Mouse (Mus musculus) limb, embryonic 15.5 days (tissue): Measurements from ENCODE around the gene Emid1. TPM values are rescaled to one million over a fixed set of nuclear protein-coding genes. Genes with fewer than 3 reads are reported as not detected.

Experiments used
- ATAC-seq: fragments of 200-750 bp; cut with Nextera tagmentation; 2 replicates; pipeline ENCODE4 v1.8.0; 2017; ENCODE audit warnings: low read depth, moderate TSS enrichment; ENCODE audit not compliant: insufficient number of reproducible peaks, low FRiP score, low TSS enrichment
- H3K27ac ChIP-seq: fragments of 300-500 bp; sonication (generic); 2 replicates; pipeline ENCODE4 v1.5.1; 2015; ENCODE audit warnings: moderate library complexity, mild to moderate bottlenecking, inconsistent platforms
- H3K27me3 ChIP-seq: fragments of 300-500 bp; sonication (generic); 2 replicates; pipeline ENCODE4 v1.6.1; 2015; ENCODE audit warnings: inconsistent platforms
- H3K36me3 ChIP-seq: fragments of 300-500 bp; sonication (generic); 2 replicates; pipeline ENCODE4 v1.6.1; 2015; ENCODE audit warnings: inconsistent platforms
- H3K4me1 ChIP-seq: fragments of 300-500 bp; sonication (generic); 2 replicates; pipeline ENCODE4 v1.6.1; 2015; ENCODE audit warnings: inconsistent platforms
- H3K4me2 ChIP-seq: fragments of 300-500 bp; sonication (generic); 2 replicates; pipeline ENCODE4 v1.6.1; 2015; ENCODE audit warnings: mild to moderate bottlenecking, inconsistent platforms
- H3K4me3 ChIP-seq: fragments of 300-500 bp; sonication (generic); 2 replicates; pipeline ENCODE4 v1.5.1; 2015; ENCODE audit warnings: mild to moderate bottlenecking, inconsistent platforms
- H3K9ac ChIP-seq: fragments of 300-500 bp; sonication (generic); 2 replicates; pipeline ENCODE4 v1.6.1; 2015; ENCODE audit warnings: inconsistent platforms
- H3K9me3 ChIP-seq: fragments of 300-500 bp; sonication (generic); 2 replicates; pipeline ENCODE4 v1.6.1; 2016; ENCODE audit warnings: inconsistent platforms
- WGBS: fragments of 180-500 bp; shearing (Covaris S2); methylation state at CpG from one replicate; pipeline ENCODE4 v1.1.7; 2015; 5-methylcytosine and 5-hydroxymethylcytosine counted together
- polyA plus RNA-seq: library from polyadenylated mRNA; unstranded; fragments of >200 nt; fragmentation: Nextera tagmentation; extraction: Ambion mirVana; gene quantifications from 2 replicates; pipeline ENCODE4 v1.2.1, GENCODE M21; 2015

The Emid1 gene
- polyA plus RNA-seq, 1 experiment from 2014 or later = 39.1 TPM

- H3K36me3 ChIP-seq = no peaks in the 10 kb centered on the region
- peaks cover 26% of the 10 kb centered on the region for H3K4me1 ChIP-seq
- no peaks in the 10 kb centered on the region for H3K27me3 ChIP-seq
- no peaks in the 10 kb centered on the region for H3K9me3 ChIP-seq
- peak overlapping the region; percentile 38 for H3K27ac ChIP-seq
- no peak overlapping the region for H3K9ac ChIP-seq
- 45% methylated on average over 11 of the region's 11 CpGs for WGBS
- no peak overlapping the region for H3K4me3 ChIP-seq
- H3K4me2 ChIP-seq = no peak overlapping the region
- ATAC-seq = no peak
These were observed 16.1 kb downstream of the Emid1 start for GRCm38 (mm10) chr11:5135914-5136313.

GRCm38 (mm10) chr11:5132751-5133150 is 19.3 kb downstream of the Emid1 start:
- WGBS = 45% methylated on average over 4 of the region's 4 CpGs
- H3K4me2 ChIP-seq = no peak overlapping the region
- H3K9ac ChIP-seq = no peak overlapping the region
- no peaks in the 10 kb centered on the region for H3K27me3 ChIP-seq
- no peak overlapping the region for H3K27ac ChIP-seq
- no peak for ATAC-seq
- H3K4me1 ChIP-seq = peaks cover 21% of the 10 kb centered on the region
- no peaks in the 10 kb centered on the region for H3K9me3 ChIP-seq
- no peak overlapping the region for H3K4me3 ChIP-seq
- no peaks in the 10 kb centered on the region for H3K36me3 ChIP-seq

DNA sequence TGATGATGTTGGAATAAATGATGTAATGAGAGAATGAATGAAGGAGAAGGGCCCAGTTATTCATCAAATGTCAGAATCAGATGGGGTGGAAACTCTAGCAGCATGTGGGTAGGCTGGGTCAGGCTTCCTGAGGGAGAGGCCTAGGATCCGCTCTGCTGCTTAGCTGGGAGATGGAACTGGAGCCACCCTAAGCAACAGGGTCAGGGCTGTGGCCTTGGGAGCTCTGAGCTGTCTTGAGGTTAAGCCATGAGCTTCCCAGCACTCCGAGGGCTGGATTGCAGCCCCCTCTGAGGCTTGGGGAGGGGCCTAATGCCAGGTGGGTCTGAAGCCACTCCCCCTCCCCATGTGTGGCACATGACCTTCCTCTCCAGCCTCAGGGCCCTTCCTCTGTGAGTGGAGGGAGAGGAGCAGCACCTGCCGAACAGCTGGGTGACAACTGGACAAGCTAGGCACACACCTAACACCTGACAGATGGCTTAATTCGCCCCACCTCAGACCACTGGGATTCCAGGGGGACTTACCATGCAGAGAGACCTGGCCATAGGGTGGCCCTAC is 21.9 kb downstream of the Emid1 start:
- H3K4me2 ChIP-seq = no peak overlapping the region
- WGBS = 65% methylated on average over 4 of the region's 4 CpGs
- no peak for ATAC-seq
- no peak overlapping the region for H3K27ac ChIP-seq
- peaks cover 10% of the 10 kb centered on the region for H3K4me1 ChIP-seq
- no peak overlapping the region for H3K4me3 ChIP-seq
- no peak overlapping the region for H3K9ac ChIP-seq
- no peaks in the 10 kb centered on the region for H3K36me3 ChIP-seq
- H3K9me3 ChIP-seq = no peaks in the 10 kb centered on the region
- no peaks in the 10 kb centered on the region for H3K27me3 ChIP-seq

- no peak overlapping the region for H3K4me2 ChIP-seq
- H3K4me1 ChIP-seq = peaks cover 9% of the 10 kb centered on the region
- no peak overlapping the region for H3K4me3 ChIP-seq
- H3K27ac ChIP-seq = no peak overlapping the region
- ATAC-seq = no peak
- no peaks in the 10 kb centered on the region for H3K27me3 ChIP-seq
- no peak overlapping the region for H3K9ac ChIP-seq
- 39% methylated on average over 5 of the region's 5 CpGs for WGBS
- H3K36me3 ChIP-seq = no peaks in the 10 kb centered on the region
- no peaks in the 10 kb centered on the region for H3K9me3 ChIP-seq
These were observed 23.0 kb downstream of the Emid1 start for GRCm38 (mm10) chr11:5129035-5129480.

DNA sequence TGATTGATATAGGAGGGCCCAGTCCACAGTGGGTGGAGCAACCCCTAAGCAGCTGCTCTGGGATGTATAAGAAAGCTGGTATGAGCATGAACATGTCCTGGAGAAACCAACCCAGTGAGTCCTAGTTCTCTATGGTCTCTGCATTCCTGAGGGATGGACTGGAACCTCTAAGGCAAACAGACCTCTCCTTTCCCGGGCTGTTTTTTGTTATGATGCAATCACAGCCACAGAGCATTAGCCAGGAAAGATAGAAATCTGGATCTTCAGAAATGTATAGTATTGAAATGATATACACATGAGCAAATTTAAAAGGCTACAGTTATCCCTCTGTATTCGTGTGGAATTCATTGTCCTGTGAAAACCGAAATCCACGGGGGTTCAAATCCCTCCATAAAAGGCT is 26.3 kb downstream of the Emid1 start:
- Histone ChIP-seq H3K36me3 (no peaks in the 10 kb centered on the region), H3K27ac (no peak overlapping the region), H3K9me3 (no peaks in the 10 kb centered on the region), H3K9ac (no peak overlapping the region), H3K4me1 (peaks cover 9% of the 10 kb centered on the region), H3K4me3 (no peak overlapping the region), H3K4me2 (no peak overlapping the region), H3K27me3 (no peaks in the 10 kb centered on the region)
- no peak for ATAC-seq
- 66% methylated on average over 4 of the region's 4 CpGs for WGBS

- Histone ChIP-seq H3K27ac (no peak overlapping the region), H3K4me2 (no peak overlapping the region), H3K36me3 (no peaks in the 10 kb centered on the region), H3K27me3 (no peaks in the 10 kb centered on the region), H3K9ac (no peak overlapping the region), H3K4me3 (no peak overlapping the region), H3K9me3 (no peaks in the 10 kb centered on the region), H3K4me1 (peaks cover 6% of the 10 kb centered on the region)
- ATAC-seq = no peak
- 24% methylated on average over 13 of the region's 13 CpGs for WGBS
These were observed 37.0 kb downstream of the Emid1 start for GRCm38 (mm10) chr11:5114931-5115581.

GRCm38 (mm10) chr11:5113645-5114044 is 38.4 kb downstream of the Emid1 start:
- no peak for ATAC-seq
- no peaks in the 10 kb centered on the region for H3K36me3 ChIP-seq
- H3K4me3 ChIP-seq = no peak overlapping the region
- no peaks in the 10 kb centered on the region for H3K9me3 ChIP-seq
- H3K4me2 ChIP-seq = no peak overlapping the region
- no peak overlapping the region for H3K27ac ChIP-seq
- peaks cover 8% of the 10 kb centered on the region for H3K4me1 ChIP-seq
- WGBS = 74% methylated on average over 7 of the region's 7 CpGs
- H3K9ac ChIP-seq = no peak overlapping the region
- no peaks in the 10 kb centered on the region for H3K27me3 ChIP-seq

DNA sequence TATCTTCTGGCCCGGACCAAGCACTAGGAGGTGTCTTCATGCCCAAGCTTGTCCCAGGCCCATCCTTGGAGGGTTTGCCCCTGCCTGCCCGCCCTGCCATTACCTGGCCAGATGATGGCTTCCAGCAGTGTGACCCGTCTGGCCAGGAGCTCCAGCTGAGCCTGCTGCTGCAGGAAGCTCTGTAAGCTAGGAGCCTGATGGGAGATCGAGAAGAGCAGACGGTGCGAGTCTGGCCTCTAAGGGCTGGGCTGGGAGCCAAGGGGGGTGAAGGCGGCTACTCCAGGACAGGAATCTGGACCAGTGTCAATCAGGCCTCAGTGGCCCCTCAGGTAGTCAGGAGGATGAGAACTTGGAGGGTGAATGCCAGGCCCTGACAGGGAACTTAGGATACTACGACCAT is 42.6 kb downstream of the Emid1 start:
- Histone ChIP-seq H3K4me1 (peaks cover 2% of the 10 kb centered on the region; the same call in 1 of the 2 replicates), H3K27ac (no peak overlapping the region), H3K4me3 (no peak overlapping the region), H3K9ac (no peak overlapping the region), H3K36me3 (peaks cover 16% of the 10 kb centered on the region), H3K9me3 (no peaks in the 10 kb centered on the region), H3K27me3 (no peaks in the 10 kb centered on the region), H3K4me2 (no peak overlapping the region)
- WGBS = 58% methylated on average over 8 of the region's 8 CpGs
- ATAC-seq = no peak

- Histone ChIP-seq H3K9ac (no peak overlapping the region), H3K4me1 (peaks cover 19% of the 10 kb centered on the region)
- 95% methylated on average over 4 of the region's 4 CpGs for WGBS
These were observed 48.0 kb downstream of the Emid1 start for GRCm38 (mm10) chr11:5103986-5104509.

GRCm38 (mm10) chr11:5102384-5102783 is 49.7 kb downstream of the Emid1 start:
- WGBS = 88% methylated on average over 7 of the region's 7 CpGs
- peaks cover 19% of the 10 kb centered on the region for H3K4me1 ChIP-seq
- H3K4me2 ChIP-seq = no peak overlapping the region
- peaks cover 31% of the 10 kb centered on the region for H3K36me3 ChIP-seq
- no peak overlapping the region for H3K4me3 ChIP-seq
- no peaks in the 10 kb centered on the region for H3K9me3 ChIP-seq
- no peaks in the 10 kb centered on the region for H3K27me3 ChIP-seq
- H3K9ac ChIP-seq = no peak overlapping the region
- no peak for ATAC-seq
- no peak overlapping the region for H3K27ac ChIP-seq

More at GRCm38 (mm10) chr11:5103986-5104509, 48.0 kb downstream of the Emid1 start:
- no peaks in the 10 kb centered on the region for H3K27me3 ChIP-seq
- H3K27ac ChIP-seq = no peak overlapping the region
- H3K4me2 ChIP-seq = no peak overlapping the region
- peaks cover 31% of the 10 kb centered on the region for H3K36me3 ChIP-seq
- ATAC-seq = no peak
- H3K4me3 ChIP-seq = no peak overlapping the region
- H3K9me3 ChIP-seq = no peaks in the 10 kb centered on the region

- H3K9ac ChIP-seq = no peak overlapping the region
- ATAC-seq = no peak
- peaks cover 31% of the 10 kb centered on the region for H3K36me3 ChIP-seq
- peaks cover 24% of the 10 kb centered on the region for H3K4me1 ChIP-seq
- no peak overlapping the region for H3K4me3 ChIP-seq
- H3K27me3 ChIP-seq = no peaks in the 10 kb centered on the region
- WGBS = 64% methylated on average over 6 of the region's 6 CpGs
- H3K9me3 ChIP-seq = no peaks in the 10 kb centered on the region
- H3K4me2 ChIP-seq = no peak overlapping the region
- H3K27ac ChIP-seq = no peak overlapping the region
These were observed 50.4 kb downstream of the Emid1 start for GRCm38 (mm10) chr11:5101641-5102040.

DNA sequence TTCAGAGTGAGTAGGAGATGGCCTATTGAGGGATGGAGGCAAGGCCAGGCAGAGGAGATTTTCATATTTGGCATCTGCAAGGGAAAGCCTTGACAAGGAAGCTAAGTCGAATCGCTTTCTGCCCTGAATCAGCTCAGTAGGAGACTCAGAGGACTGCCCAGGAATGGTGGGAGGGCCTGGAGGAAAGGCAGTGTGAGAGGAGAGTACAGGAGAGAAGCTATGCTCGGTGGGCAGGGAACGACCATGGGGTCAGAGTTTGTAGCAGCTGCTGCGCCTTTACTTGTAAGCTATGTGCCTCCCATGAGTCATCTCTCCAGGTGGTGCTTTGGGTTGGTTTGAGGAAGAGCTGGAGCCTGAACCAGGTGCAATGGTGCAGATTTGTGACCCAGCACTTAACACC is 51.3 kb downstream of the Emid1 start:
- WGBS = 39% methylated on average over 5 of the region's 5 CpGs
- Histone ChIP-seq H3K4me3 (peak overlapping the region; percentile 98), H3K27ac (peak overlapping the region; percentile 99; the same call in 1 of the 2 replicates), H3K4me2 (peak overlapping the region; percentile 83), H3K36me3 (peaks cover 28% of the 10 kb centered on the region), H3K4me1 (peaks cover 30% of the 10 kb centered on the region), H3K9me3 (no peaks in the 10 kb centered on the region), H3K27me3 (no peaks in the 10 kb centered on the region), H3K9ac (no peak overlapping the region)
- ATAC-seq = no peak
